Mouse (Mus musculus): ENCODE results near the gene Clta. TPM values are rescaled to one million over a fixed set of nuclear protein-coding genes. Genes with fewer than 3 reads are reported as not detected.
"Not testable (repeated sequence)": the region's sequence is repeated elsewhere in the genome, so short reads cannot be mapped to it uniquely, and the experiment has no call there.

The Clta gene
- total RNA-seq, 2 experiments from 2014 or later, result 44.5 to 61.3 TPM

- intact Hi-C loops (cut with DNase I), result no loop called here
- no peak overlapping the region for H3K27ac ChIP-seq
- no peak for DNase-seq
- no peak overlapping the region for H3K4me3 ChIP-seq
- TF ChIP-seq CTCF (IDR thresholded peaks at IDR 0.05), result no peak
These were observed 32.2 kb downstream of the Clta start for GRCm38 (mm10) chr4:44036455-44036854.

- Histone ChIP-seq H3K4me3 (no peak overlapping the region), H3K27ac (no peak overlapping the region)
- no peak for TF ChIP-seq CTCF (IDR thresholded peaks at IDR 0.05)
- intact Hi-C loops (cut with DNase I), result no loop called here
- DNase-seq, result no peak
These were observed 36.5 kb downstream of the Clta start for GRCm38 (mm10) chr4:44040802-44041201.

GRCm38 (mm10) chr4:44042429-44042828 lies 38.2 kb downstream of the Clta start:
- no peak overlapping the region for H3K4me3 ChIP-seq
- H3K27ac ChIP-seq, result no peak overlapping the region
- TF ChIP-seq CTCF (IDR thresholded peaks at IDR 0.05), result no peak
- intact Hi-C loops (cut with DNase I), result no loop called here
- no peak for DNase-seq

- H3K4me3 ChIP-seq; intact Hi-C loops (cut with DNase I); DNase-seq; H3K27ac ChIP-seq: not testable (repeated sequence)
These were observed 38.9 kb downstream of the Clta start for GRCm38 (mm10) chr4:44043182-44043581.

- intact Hi-C loops (cut with DNase I), result no loop called here
- Histone ChIP-seq H3K4me3 (no peak overlapping the region), H3K27ac (no peak overlapping the region)
- no peak for DNase-seq
- no peak for TF ChIP-seq CTCF (IDR thresholded peaks at IDR 0.05)
These were observed 40.6 kb downstream of the Clta start for GRCm38 (mm10) chr4:44044685-44045356.

GRCm38 (mm10) chr4:44046066-44046465 lies 41.8 kb downstream of the Clta start:
- Histone ChIP-seq H3K4me3 (no peak overlapping the region), H3K27ac (no peak overlapping the region)
- intact Hi-C loops (cut with DNase I), result no loop called here
- no peak for TF ChIP-seq CTCF (IDR thresholded peaks at IDR 0.05)
- DNase-seq, result no peak

GRCm38 (mm10) chr4:44049812-44050211 lies 45.6 kb downstream of the Clta start:
- no peak for TF ChIP-seq CTCF (IDR thresholded peaks at IDR 0.05)
- intact Hi-C loops (cut with DNase I), result no loop called here
- no peak overlapping the region for H3K4me3 ChIP-seq
- DNase-seq, result no peak
- peak overlapping the region; percentile 13; the same call in 1 of the 2 replicates for H3K27ac ChIP-seq

GRCm38 (mm10) chr4:44059674-44060073 lies 55.4 kb downstream of the Clta start:
- intact Hi-C loops (cut with DNase I), result loop anchor here (10.0 kb wide), 1 partner anchor 235 kb away; no protein-coding TSS in a partner anchor
- Histone ChIP-seq H3K4me3 (no peak overlapping the region), H3K27ac (no peak overlapping the region)
- no peak for DNase-seq
- no peak for TF ChIP-seq CTCF (IDR thresholded peaks at IDR 0.05)

- intact Hi-C loops (cut with DNase I), result loop anchor here (10.0 kb wide), 1 partner anchor 233 kb away; no protein-coding TSS in a partner anchor
- TF ChIP-seq CTCF (IDR thresholded peaks at IDR 0.05), result no peak
- H3K27ac ChIP-seq, result no peak overlapping the region
- H3K4me3 ChIP-seq, result no peak overlapping the region
- DNase-seq, result no peak
These were observed 57.8 kb downstream of the Clta start for GRCm38 (mm10) chr4:44062062-44062461.

- DNase-seq, result no peak
- no peak overlapping the region for H3K4me3 ChIP-seq
- no peak for TF ChIP-seq CTCF (IDR thresholded peaks at IDR 0.05)
- no peak overlapping the region for H3K27ac ChIP-seq
- intact Hi-C loops (cut with DNase I), result loop anchor here (10.0 kb wide), 1 partner anchor 232 kb away; no protein-coding TSS in a partner anchor
These were observed 58.6 kb downstream of the Clta start for GRCm38 (mm10) chr4:44062816-44063215.

GRCm38 (mm10) chr4:44065355-44066025 lies 61.2 kb downstream of the Clta start:
- intact Hi-C loops (cut with DNase I), result loop anchor here (1.0 to 10.0 kb wide), 2 partner anchors 55 to 229 kb away; no protein-coding TSS in a partner anchor
- peak; percentile 88 for DNase-seq
- Histone ChIP-seq H3K27ac (no peak overlapping the region), H3K4me3 (peak overlapping the region; percentile 47)
- TF ChIP-seq CTCF (IDR thresholded peaks at IDR 0.05), result no peak; the same call in 1 of the 2 replicates

GRCm38 (mm10) chr4:44066891-44067290 lies 62.6 kb downstream of the Clta start:
- TF ChIP-seq CTCF (IDR thresholded peaks at IDR 0.05), result no peak
- H3K27ac ChIP-seq, result no peak overlapping the region
- no peak for DNase-seq
- no peak overlapping the region for H3K4me3 ChIP-seq
- intact Hi-C loops (cut with DNase I), result loop anchor here (10.0 kb wide), 1 partner anchor 228 kb away; no protein-coding TSS in a partner anchor

- Histone ChIP-seq H3K27ac (peak overlapping the region; percentile 68), H3K4me3 (peak overlapping the region; percentile 38; the same call in 1 of the 2 replicates)
- intact Hi-C loops (cut with DNase I), result loop anchor here (10.0 kb wide), 1 partner anchor 226 kb away; no protein-coding TSS in a partner anchor
- no peak for TF ChIP-seq CTCF (IDR thresholded peaks at IDR 0.05)
- no peak for DNase-seq
These were observed 64.5 kb downstream of the Clta start for GRCm38 (mm10) chr4:44068736-44069135.

All from gastrocnemius, adult 2 months (tissue).